Mouse (Mus musculus) Patski (cell line): ENCODE measurements around the gene Gm9857. TPM values are rescaled to one million over a fixed set of nuclear protein-coding genes. Genes with fewer than 3 reads are reported as not detected.

Experiments used
- ATAC-seq: fragments of 100-300 bp; one replicate; pipeline ENCODE4 v1.8.0; 2021
- CTCF ChIA-PET: fragments of 350-600 bp; sonication (Branson Sonifier 250); formaldehyde crosslinking; loops from one replicate; lab custom pipeline; 2022; ENCODE audit warnings: inconsistent platforms; lab: Charles Lee
- POLR2A ChIA-PET: fragments of 350-600 bp; sonication (Branson Sonifier 250); formaldehyde crosslinking; loops from one replicate; lab custom pipeline; 2022; ENCODE audit warnings: antibody characterized with exemption, inconsistent platforms; lab: Charles Lee
- DNase-seq: peaks from one replicate; pipeline ENCODE4 v3.0.0-alpha.2; 2011; ENCODE audit warnings: low read depth, low spot score
- H3K27me3 ChIP-seq: fragments of 371-371 bp; one replicate; pipeline ENCODE4 v1.5.1; 2021
- CTCF ChIP-seq: fragments of 100-300 bp; IDR thresholded peaks from one replicate; pipeline ENCODE4 v1.5.1; 2021
- in situ Hi-C: fragments of 300-500 bp; cut with MboI; formaldehyde crosslinking; loops from 3 replicates; pipeline ENCODE4 v1.11.1; 2018; ENCODE audit warnings: low pct_unique_long_range_greater_than_20kb, mixed read lengths
- polyA plus RNA-seq: library from polyadenylated mRNA; unstranded; gene quantifications from one replicate; pipeline ENCODE4 v1.2.3, GENCODE M21; 2021

Gene Gm9857
- polyA plus RNA-seq, 1 experiment from 2014 or later: not detected

DNA sequence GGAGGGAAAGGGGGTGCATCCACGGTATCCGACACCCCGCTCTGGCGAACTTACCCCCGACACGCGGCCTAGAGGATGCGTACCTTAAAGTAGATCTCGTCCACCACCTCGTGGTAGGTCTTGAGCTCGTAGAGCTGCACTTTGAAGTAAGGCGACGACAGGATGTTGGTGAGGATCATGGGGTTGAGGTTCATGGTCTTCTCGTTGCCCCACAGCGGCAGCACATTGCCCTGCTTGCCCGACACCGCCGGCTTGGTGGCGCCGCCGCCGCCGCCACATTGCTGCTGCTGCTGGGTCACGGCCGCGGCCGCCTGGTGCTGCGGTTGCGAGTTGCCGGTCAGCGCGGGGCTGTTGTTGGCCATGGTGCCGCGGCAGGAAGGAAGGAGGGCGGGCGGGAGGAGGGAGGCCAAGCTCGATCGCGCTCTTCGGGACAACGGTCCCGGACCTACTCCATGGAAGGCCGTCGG is 29.1 kb downstream of the Gm9857 start:
- in situ Hi-C loops: no loop called here
- H3K27me3 ChIP-seq: no peaks in the 10 kb centered on the region
- ATAC-seq (peak; percentile 74), DNase-seq (peak; percentile 68)
- POLR2A ChIA-PET: interaction anchor here (0.5 to 2.1 kb wide), 8 partner anchors 10 to 117 kb away, joined by 3 to 13 read pairs (median 5); partner anchors contain the start of genes Fam102b and Stxbp3
- CTCF ChIA-PET: interaction anchor here (0.7 to 3.3 kb wide), 13 partner anchors 7 to 210 kb away, joined by 3 to 12 read pairs (median 3); partner anchors contain the start of genes Fam102b and Stxbp3
- TF ChIP-seq CTCF: no peak

DNA sequence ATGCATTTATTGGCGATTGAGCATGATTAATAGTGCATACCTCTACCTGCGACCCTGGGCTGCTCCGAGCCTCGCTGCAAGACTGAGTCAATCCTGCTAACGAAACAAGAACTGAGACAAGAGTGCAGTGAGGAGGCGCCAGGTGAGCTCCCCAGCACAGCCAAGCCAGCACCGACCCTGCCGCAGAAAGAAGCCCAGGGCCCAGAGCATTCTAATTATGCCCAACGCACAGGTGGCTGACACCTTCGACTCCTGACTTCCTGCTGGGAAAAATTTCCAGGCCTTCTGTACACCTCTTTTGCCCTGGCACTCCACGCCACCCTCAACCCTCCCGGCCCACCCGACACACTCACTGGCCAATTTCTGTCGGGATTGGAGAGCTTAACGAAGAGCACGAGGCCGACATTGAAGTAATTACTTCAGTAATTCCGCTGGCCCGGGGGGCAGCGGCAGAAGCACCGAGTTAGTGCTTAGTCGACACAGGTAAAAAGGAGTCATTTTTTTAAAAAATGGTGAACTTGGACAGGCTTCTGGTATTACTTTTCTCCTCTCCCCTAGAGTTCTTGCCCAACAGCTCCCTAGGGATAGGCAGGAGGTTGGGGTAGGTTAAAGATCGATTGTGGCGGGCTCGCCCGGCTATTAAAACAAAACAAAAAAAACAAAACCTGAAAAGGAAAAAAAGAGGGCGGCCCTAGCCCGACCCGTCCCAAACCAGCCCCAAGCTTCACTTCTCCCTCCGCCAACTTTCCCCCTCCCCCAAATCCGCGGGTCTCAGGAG is 29.8 kb downstream of the Gm9857 start:
- CTCF ChIA-PET: interaction anchor here (0.7 to 3.3 kb wide), 13 partner anchors 8 to 152 kb away, joined by 3 to 12 read pairs (median 3); partner anchors contain the start of genes Fam102b and Stxbp3
- no peak for TF ChIP-seq CTCF
- POLR2A ChIA-PET: interaction anchor here (0.5 to 2.1 kb wide), 6 partner anchors 52 to 117 kb away, joined by 4 to 13 read pairs (median 6); partner anchors contain the start of genes Fam102b and Stxbp3
- no peaks in the 10 kb centered on the region for H3K27me3 ChIP-seq
- ATAC-seq (no peak), DNase-seq (no peak)
- in situ Hi-C loops: no loop called here

DNA sequence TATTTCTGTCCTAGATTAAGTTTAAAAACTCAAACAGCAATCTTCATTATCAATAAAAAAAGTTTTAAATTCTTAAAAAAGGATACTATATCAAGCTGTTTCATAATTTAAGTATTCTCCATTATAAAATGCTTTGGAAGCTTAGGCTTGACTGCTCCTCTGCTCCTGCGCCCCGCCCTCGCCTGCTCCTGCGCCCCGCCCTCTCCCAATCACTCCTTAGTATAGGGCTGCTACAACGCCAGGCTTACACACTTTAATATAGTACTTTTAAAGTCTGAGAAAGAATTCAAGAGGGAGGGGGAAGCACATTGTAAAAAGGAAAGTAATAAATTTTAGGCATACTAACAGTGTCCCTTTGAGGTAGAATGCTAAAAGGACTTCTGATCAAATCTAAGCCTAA is 37.3 kb downstream of the Gm9857 start:
- POLR2A ChIA-PET: interaction anchor here (0.7 to 1.3 kb wide), 3 partner anchors 106 to 248 kb away, joined by 3 to 4 read pairs (median 4); no protein-coding TSS in a partner anchor
- H3K27me3 ChIP-seq: no peaks in the 10 kb centered on the region
- CTCF ChIA-PET: interaction anchor here (1.0 to 1.4 kb wide), 3 partner anchors 9 to 65 kb away, joined by 3 to 5 read pairs (median 3); partner anchors contain the start of gene Stxbp3
- no peak for DNase-seq
- no peak for TF ChIP-seq CTCF
- in situ Hi-C loops: loop anchor here (5.0 kb wide), 2 partner anchors 51 to 196 kb away; no protein-coding TSS in a partner anchor
- no peak for ATAC-seq

DNA sequence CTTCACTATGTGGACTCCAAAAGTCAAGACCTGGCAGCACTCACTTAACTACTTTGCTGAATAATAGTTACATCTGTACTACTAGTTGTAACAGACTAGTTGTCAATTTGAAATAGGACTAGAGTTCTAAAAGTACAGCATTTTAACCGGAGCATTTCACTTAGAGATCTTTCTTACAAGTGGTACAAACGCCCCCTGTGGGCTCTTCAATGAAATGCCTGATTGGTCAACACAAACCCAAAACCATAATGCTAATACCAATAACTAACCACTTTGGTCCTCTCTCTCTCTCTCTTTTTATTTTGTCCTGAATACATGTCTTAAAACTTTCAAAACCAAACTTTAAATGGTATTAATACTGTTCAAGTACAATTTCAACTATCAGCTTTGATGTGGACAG is 38.2 kb downstream of the Gm9857 start:
- ATAC-seq (no peak), DNase-seq (no peak)
- H3K27me3 ChIP-seq: no peaks in the 10 kb centered on the region
- in situ Hi-C loops: loop anchor here (5.0 kb wide), 2 partner anchors 50 to 195 kb away; no protein-coding TSS in a partner anchor
- CTCF ChIA-PET: interaction anchor here (1.2 to 1.4 kb wide), 2 partner anchors 8 to 62 kb away, joined by 3 to 5 read pairs; partner anchors contain the start of gene Stxbp3
- POLR2A ChIA-PET: no interaction called here
- no peak for TF ChIP-seq CTCF

DNA sequence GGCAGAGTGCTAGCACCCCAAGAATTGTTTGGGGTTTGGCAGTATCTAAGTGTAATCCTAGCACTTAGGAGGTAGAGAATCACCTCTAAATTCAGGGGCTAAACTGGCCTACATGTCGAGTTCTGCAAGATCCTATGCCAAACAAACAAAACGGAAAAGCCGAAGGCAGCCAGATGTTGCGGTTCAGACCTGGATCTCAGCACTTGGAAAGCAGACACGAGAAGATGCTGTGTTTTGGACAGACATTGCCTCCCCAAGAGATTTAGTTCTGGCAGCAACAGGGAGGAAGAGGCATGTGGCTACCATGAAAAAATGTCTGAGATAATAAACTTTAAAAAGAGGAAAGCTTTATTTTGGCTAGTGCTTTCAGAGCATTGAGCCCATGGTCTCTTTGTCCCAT is 39.6 kb downstream of the Gm9857 start:
- ChIA-PET CTCF (interaction anchor here (1.5 kb wide), 1 partner anchor 19 kb away, joined by 3 read pairs; no protein-coding TSS in a partner anchor), POLR2A (no interaction called here)
- H3K27me3 ChIP-seq: no peaks in the 10 kb centered on the region
- no peak for ATAC-seq
- DNase-seq: no peak
- TF ChIP-seq CTCF: no peak
- in situ Hi-C loops: loop anchor here (5.0 kb wide), 2 partner anchors 48 to 193 kb away; no protein-coding TSS in a partner anchor

DNA sequence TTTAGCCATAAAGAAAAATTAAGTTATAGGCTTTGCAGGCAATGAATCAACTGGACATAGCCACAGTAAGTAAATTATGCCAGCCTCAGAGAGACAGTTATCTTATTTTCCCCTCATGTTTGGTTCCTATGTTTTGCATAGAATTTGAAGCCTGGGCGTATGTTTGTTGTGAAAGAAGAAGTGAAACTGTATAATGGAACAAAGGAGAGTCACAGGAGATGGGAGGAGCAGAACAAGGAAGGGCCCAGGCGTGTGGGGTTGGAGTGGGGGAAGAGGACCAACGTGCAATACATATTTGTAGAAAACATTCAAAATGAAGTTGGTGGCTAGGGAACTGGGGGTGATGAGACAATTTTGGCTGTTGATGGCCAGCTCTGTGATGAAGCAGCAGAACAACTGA is 40.1 kb downstream of the Gm9857 start:
- no peak for TF ChIP-seq CTCF
- ChIA-PET CTCF (interaction anchor here (1.5 kb wide), 1 partner anchor 19 kb away, joined by 3 read pairs; no protein-coding TSS in a partner anchor), POLR2A (no interaction called here)
- no peaks in the 10 kb centered on the region for H3K27me3 ChIP-seq
- in situ Hi-C loops: loop anchor here (5.0 kb wide), 2 partner anchors 48 to 193 kb away; no protein-coding TSS in a partner anchor
- DNase-seq (no peak), ATAC-seq (no peak)

DNA sequence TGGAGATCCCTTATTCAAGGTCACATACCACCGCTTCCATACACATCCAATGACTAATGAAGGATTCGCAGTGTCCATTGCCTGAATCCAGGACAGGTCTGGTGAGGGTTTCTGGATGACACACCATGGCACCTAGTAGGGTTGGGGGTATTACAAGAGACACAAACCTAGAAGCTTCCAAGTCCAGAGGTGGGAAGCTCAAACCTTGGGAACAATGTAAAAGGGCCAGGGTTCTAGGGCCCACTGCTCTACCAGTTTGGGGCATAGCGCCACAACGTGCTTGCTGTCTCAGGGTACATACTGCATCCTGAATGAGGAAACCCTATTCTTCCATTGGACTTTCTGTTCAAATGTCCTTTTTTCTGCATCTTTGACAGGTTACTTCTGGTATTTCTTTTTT is 41.6 kb downstream of the Gm9857 start:
- ATAC-seq (no peak), DNase-seq (no peak)
- in situ Hi-C loops: no loop called here
- H3K27me3 ChIP-seq: no peaks in the 10 kb centered on the region
- POLR2A ChIA-PET: interaction anchor here (0.7 kb wide), 1 partner anchor 34 kb away, joined by 4 read pairs; no protein-coding TSS in a partner anchor
- CTCF ChIA-PET: interaction anchor here (1.1 to 1.3 kb wide), 2 partner anchors 8 to 15 kb away, joined by 3 to 4 read pairs; no protein-coding TSS in a partner anchor
- TF ChIP-seq CTCF: no peak

DNA sequence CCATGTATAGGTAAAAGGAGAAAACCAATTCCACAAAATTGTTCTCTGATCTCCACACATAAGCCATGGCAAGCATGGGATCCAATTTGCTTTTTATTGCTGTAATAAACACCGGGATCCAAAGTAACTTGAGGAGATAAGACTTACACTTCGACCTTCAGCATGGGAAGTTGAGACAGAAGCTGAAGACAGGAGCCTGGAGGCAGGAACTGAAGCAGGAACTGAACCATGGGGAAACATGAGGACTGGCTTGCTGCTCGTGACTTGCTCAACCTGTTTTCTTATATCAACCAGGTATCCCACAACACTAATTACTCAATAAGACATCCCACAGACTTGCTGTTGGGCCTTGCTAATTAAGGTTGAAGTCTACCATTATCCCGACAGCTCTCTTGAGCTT is 47.3 kb downstream of the Gm9857 start:
- ATAC-seq: no peak
- ChIA-PET CTCF (interaction anchor here (1.3 to 2.2 kb wide), 2 partner anchors 10 kb away, joined by 3 to 7 read pairs; no protein-coding TSS in a partner anchor), POLR2A (no interaction called here)
- no peak for DNase-seq
- no peaks in the 10 kb centered on the region for H3K27me3 ChIP-seq
- no peak for TF ChIP-seq CTCF
- in situ Hi-C loops: no loop called here

DNA sequence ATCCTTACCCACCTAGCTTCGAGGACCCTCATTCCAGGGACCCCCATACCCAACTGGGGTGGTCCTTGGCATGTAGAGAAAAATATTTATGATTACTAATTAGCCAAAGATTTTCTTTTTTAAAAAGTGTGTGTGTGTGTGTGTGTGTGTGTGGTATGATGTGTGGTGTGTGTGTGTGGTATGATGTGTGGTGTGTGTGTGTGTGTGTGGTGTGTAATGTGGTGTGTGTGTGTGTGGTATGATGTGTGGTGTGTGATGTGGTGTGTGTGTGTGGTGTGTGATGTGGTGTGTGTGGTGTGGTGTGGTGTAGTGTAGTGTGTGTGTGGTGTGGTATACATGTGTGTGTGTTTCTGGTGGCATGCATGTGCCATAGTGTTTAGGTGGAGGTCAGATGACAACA is 48.2 kb downstream of the Gm9857 start:
- no peak for ATAC-seq
- DNase-seq: no peak
- in situ Hi-C loops: no loop called here
- H3K27me3 ChIP-seq: no peaks in the 10 kb centered on the region
- CTCF ChIA-PET: no interaction called here
- TF ChIP-seq CTCF: no peak
- POLR2A ChIA-PET: no interaction called here

Other genes with a start within 250 kb of the Gm9857 start
- 36.0 TPM for gene Gpsm2, start 218.1 kb downstream of the Gm9857 start, polyA plus RNA-seq
- gene Aknad1, start 200.8 kb downstream of the Gm9857 start, polyA plus RNA-seq: not detected
- gene Stxbp3, start 99.9 kb downstream of the Gm9857 start, polyA plus RNA-seq: 60.3 TPM
- gene Fndc7, start 50.4 kb downstream of the Gm9857 start, polyA plus RNA-seq: 0.10 TPM
- gene Prpf38b, start 28.7 kb downstream of the Gm9857 start, polyA plus RNA-seq: 115 TPM
- gene Henmt1, start 572 bp downstream of the Gm9857 start, polyA plus RNA-seq: 0.04 TPM
- 30.5 TPM for gene Fam102b, start 87.2 kb upstream of the Gm9857 start, polyA plus RNA-seq
- gene Slc25a54, start 140.0 kb upstream of the Gm9857 start, polyA plus RNA-seq: not detected
- 71.9 TPM for gene Slc25a24, start 182.7 kb upstream of the Gm9857 start, polyA plus RNA-seq